Mouse (Mus musculus): ENCODE measurements at regions not wholly inside any gene's neighbourhood (a gene's known extent, or its start where the extent isn't known, plus 50 kb on each side); places are given as distances from the start of the nearest gene placed in this dataset.

DNA sequence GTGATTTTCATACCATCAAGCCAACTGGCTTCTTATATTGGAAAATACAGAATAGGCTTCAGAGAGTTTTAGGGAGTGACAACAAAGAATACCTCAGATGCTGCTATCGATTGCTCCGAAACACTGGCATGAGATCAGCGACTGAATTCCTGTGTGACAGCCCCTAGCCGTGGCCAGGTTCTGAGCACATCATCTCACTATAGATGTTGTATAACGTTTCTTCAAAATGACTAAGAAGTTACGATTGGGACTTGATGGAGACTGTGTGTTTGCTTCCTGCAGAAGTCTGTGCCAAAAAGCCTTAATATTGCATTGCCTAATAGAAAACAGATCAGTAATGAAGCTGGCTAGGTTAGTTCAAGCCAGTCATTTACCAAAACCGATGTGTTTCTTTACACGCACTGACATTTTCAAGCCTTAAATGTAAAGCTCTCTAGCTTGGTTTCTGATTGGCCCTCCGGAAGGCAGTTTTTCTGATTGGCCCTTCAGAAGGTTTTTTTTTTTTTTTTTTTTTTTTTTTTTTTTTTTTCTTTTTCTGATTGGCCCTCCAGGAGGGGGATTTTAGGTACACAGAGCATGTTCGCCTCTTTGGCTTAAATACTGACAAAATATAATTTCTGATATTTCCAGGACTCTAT, 408.9 kb downstream of the Ttll7 start:
- DNase-seq (ENCODE audit: extremely low spot score, low spot score): no peak

DNA sequence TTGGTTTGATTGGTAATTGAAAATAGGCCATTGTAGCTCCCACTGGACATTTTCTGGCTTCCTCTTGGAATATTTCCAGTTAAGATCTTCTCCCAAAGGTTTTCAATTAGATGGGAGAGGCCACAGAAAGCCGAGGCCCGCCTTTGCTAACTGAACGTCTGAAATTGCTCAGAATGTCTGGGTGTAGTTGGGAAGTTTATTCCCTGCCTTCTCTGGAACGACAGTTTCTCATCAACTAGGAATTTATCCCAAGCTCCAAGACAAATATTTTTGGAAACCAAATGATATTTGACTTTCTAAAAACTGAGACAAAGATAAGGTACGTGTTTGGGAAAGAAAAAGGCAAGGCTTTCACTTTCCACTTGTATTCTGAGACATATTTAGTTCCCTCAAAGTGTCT, 414.4 kb downstream of the Ttll7 start:
- DNase-seq (ENCODE audit: extremely low spot score, low spot score): no peak

DNA sequence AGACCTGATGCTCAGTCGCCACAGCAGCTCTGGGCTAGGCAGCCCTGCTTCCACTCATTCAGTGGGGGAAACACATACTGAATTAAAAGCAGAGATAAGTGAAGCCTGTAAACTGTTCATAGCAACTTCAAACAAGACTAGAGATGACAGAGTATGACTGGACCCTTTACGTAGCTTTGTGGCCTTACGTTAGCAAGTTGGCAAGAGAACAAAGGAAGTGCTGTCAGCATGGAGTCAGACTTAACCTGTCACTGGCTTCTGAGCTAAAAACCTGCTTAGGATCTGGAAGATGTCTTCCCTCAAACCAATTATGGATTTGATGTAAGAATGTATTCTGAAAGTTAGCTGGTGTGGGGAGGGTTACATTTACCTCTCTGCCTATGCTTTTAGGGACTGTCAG, 421.3 kb downstream of the Ttll7 start:
- DNase-seq (ENCODE audit: extremely low spot score, low spot score): no peak

DNA sequence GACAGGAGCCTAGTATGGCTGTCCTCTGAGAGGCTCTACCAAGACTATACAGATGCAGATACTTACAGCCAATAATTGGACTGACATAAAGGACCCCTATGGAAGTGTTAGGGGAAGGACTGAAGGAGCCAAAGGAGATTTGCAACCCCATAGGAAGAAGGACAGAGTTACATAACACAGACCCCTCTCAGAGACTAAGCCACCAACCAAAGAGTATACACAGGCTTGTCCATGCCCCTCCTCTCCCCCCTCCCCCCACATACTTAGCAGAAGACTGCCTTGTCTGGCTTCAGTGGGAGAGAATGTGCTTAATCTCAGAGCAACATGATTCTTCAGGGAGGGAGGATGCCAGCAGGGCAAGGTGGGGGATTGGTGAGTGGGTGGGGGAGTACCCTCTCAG, 426.4 kb downstream of the Ttll7 start:
- no peak for DNase-seq (ENCODE audit: extremely low spot score, low spot score)

DNA sequence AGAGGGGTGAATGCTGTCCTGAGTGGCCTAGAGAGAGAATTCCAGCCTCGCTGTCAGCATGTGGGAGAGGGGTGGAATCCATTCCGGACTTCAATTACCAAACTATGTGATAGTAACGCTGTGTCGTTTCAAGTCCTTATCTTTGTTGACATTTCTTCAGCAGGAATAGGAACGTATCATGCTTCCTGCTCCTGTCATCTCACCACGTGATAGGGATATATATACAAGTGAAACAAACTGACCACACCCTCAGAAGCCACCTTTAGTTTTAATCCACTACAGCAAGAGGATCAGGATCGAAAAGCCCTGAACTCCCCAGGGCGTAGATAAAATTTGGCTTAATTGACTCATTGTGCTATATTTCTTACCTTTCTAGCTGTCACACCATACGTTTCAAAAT, 431.6 kb downstream of the Ttll7 start:
- no peak for DNase-seq (ENCODE audit: extremely low spot score, low spot score)

DNA sequence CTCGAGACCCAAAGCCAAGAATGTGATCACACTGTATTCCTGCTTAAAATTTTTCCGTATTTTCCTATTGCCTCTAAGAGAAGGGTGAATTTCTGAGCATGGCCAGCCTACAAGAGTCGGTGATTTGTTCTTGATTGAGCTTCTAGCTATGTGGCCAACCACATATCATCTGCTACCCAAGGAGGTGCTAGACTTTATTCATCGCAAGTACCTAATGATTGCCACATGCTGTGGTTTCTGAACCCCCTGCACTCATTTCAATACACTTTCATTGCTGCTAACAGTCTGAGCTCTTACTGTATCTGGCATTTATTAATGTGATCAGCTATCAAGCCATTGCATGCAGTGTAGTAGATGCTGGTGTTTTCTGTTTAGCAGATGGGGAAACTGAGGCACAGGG, 432.2 kb downstream of the Ttll7 start:
- no peak for DNase-seq (ENCODE audit: extremely low spot score, low spot score)

DNA sequence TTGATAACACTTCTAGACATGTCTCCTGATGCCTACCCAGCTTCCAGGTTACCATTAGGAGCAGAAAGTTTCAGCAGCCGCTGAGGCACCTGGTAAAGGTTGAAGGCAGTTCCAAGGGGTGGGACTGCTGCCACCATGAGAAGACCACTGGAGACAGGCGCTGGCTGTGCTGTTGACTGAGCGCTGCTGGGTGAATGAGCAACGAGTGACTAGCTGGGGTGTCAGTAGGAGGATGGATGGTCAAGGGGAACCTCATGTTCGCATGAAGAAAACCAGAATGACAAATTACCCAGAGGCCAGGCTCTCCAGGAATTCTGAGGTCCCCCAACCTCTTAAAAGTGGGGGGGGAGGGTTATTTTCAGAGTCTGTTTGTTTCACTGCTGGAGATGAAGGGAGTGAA, 433.3 kb downstream of the Ttll7 start:
- DNase-seq (ENCODE audit: extremely low spot score, low spot score): peak; percentile 22

DNA sequence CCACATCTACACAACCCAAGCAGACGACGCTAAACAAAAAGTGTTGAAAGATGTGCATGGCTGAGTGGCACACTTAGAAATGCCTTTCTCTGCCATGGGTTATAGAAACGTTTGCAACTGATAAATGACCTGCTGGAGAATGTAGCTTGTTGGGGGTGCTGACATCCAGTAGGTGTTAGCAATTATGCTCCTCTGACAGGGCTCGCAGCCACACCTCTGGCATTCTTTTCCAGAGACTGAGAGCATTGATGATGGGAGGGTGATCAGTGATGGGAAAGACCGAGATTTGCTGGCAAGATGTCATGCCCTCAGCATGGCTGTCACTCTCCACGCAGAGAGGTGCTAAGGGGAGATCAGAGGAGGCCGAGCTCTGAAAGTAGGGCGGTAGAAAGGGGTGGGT, 435.3 kb downstream of the Ttll7 start:
- DNase-seq (ENCODE audit: extremely low spot score, low spot score): no peak

DNA sequence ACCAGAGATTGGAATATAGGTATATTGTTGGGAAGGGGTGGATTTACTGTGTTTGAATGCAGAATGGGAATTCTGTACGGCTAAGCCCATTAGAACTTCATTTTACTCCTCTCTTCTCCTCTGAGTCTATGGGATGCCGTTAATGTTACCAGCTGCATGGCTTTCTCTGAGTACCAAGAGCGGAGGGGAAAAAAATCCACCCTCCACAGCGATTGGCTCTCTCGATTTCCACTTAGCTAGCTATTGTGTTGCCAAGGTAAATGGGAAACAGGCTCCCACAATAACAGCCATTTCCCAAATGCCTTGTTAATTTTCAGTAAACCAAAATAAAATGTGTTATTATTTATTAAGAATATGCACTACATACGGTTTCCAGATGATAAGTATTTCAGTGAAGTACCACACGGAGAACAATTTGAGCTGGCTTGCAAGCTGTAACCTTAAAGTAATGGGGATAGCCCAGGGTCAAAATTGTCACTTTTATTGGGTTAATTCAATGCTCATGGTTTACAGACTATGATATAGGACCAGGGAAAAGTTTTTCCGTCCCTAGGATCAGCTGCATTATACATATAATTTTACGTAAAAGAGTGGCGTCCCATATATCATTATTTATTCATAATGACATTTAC, 439.6 kb downstream of the Ttll7 start:
- no peak for DNase-seq (ENCODE audit: extremely low spot score, low spot score)

DNA sequence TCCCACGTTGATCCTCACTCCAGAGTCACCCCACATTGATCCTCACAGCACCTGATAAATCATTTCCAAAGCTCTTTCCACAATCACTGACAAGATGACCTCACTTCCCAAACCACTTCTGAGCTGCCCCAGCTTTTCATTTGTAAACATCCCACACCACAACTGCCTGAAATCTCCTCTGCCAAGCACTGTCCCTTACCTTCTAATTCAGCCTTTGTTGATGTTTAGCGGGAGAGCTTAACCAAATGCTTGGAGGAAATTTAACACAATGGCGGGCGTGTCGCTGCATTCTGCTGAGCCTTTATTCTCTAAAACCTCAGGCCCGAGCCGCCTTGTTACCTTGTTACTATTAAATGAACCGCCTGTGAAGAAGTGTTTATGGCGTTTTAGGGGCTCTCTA, 445.9 kb downstream of the Ttll7 start:
- DNase-seq (ENCODE audit: extremely low spot score, low spot score): no peak

DNA sequence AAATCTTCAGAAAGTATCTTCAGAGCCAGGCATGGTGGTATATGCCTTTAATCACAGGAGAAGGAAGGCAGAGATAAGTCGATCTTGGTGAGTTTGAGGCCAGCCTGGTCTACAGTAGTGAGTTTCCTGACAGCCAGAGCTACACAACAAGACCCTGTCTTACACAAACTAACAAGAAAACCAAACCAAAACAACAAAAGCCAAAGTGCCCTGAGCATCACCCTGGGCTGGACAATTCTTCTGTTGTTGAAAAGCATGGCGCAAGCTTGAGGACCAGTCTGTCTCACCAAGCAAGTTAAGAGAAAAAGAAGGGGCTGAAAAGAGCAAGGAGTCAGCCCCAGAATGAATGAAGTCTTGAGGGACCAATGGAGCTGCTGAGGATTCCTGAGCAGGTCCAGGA, 473.4 kb downstream of the Ttll7 start:
- DNase-seq (ENCODE audit: extremely low spot score, low spot score): no peak

DNA sequence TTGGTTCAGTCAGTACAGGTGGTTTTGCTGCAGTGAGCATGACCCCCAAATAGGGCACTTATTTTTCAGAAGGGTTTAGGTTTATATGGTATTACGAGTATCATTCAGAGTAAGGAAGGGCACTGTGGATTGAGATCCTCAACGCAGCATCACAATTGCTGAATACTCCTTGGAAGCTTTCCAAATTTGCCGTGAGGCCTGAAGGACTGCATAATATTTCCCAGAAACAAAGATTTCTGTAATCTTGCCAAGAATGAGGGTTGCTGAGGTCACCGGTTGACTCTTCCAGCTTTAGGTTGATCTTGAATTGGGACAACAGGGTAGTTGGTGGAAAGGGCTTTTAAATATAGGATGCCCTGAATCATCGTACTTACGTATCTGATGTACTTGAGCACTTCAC, 482.1 kb downstream of the Ttll7 start:
- DNase-seq (ENCODE audit: extremely low spot score, low spot score): no peak

DNA sequence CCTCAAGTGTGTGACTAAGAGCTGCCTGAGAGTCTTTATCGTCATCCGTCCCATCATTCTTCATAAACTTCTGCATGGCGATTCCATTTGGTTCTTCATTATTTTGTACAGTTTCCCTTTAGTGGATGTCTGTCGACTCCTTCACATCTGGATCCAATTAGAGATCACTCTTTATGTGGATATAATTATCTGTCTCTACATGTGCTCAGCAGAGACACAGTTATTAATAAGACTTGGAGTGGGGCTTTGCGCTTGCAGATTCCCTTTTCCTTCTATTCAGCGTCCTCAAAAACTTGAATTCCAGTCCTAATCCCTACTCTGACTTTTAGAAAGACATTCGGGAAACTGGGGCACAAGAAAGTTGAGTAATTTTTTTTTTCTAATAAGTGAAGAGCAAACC, 483.1 kb downstream of the Ttll7 start:
- no peak for DNase-seq (ENCODE audit: extremely low spot score, low spot score)

DNA sequence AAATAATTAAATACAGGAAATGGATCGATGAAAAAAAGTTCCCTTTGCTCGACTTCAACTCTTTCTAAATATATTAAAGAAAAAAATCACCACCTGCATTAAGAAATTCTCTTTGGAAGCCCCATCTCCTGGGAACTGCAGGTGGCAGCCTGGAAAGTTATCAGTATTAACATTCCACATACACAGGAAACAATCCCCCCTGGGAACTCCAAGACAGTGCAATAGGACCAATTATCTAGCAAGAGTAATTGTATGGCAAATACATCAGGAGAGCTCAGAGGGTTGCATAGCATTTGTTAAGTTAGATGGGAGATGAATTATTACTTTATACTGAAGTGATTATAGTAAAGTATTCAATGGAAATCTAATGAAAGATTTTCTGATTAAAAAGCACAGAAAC, 487.3 kb downstream of the Ttll7 start:
- DNase-seq (ENCODE audit: extremely low spot score, low spot score): no peak

DNA sequence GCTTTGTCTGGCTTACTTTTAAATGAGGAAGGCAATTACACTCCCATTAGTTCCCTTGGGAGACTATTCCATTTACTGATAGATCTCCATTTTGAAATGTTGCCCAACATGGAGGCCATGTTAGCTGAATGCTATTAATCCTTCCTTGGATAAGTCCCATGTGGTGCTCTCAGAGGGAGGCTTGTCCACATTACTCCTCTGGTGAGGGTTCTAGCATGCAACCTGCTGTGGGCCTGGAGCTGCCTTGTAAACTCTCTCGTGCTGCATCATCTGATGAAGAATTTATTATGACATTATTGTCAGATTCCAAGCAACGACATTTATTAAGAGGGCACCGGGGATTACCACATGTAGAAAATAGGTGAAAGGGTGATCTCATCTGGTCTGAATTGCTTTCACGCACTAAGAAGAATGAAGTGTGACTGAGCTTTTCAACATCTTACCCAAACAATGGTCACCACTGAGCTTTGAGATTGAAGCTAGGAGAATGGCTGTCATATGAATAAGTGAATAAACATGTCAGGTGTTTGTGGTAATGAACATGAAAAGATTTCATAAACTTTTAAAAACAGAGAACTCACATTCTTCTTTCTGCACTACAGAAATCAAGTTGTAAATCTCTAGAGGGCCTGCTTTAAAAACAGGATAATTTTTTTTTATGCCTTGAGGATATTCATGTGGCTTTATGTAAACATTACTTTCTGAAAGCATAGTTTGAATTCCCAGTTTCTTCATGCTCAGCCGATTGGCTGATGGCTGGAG, 495.3 kb downstream of the Ttll7 start:
- DNase-seq (ENCODE audit: extremely low spot score, low spot score): no peak

DNA sequence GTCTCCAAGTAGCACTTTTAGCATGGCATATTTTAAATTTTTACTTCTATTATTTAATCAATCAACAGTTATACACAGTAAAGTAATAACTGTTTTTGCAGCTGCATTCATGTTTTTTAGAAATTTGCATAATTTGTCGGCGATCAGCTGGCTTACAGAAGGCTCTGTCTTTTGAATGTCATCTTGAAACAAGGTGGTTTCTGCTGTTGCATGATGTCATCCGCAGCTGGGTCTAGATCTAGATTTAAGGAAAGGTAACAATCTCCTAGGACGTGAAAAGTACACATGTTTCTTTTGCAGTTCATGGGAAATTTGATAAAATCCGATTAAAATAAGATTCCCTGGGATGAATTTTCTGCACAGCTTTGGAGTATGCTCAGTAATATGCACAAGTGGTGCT, 534.9 kb downstream of the Ttll7 start:
- no peak for DNase-seq (ENCODE audit: extremely low spot score, low spot score)

DNA sequence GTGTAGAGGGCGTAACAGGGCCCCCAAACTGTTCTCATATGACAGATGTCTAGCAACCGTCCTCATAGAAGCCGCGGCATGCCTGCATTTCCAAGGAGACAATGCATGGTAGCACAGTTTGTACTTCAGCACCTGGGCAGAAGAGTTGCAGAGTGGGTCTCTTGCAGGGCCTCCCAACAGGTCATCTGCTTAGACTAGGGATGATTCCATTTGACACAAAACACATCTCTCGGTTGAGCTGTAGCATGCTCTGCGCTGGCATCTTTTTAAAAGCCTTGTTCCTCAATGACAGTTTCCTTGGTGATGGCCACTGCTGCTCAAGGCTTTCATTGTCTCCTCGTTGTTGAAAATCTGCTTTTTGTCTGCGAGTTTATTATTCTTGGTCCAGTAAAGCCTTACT, 546.1 kb downstream of the Ttll7 start:
- DNase-seq (ENCODE audit: extremely low spot score, low spot score): no peak

DNA sequence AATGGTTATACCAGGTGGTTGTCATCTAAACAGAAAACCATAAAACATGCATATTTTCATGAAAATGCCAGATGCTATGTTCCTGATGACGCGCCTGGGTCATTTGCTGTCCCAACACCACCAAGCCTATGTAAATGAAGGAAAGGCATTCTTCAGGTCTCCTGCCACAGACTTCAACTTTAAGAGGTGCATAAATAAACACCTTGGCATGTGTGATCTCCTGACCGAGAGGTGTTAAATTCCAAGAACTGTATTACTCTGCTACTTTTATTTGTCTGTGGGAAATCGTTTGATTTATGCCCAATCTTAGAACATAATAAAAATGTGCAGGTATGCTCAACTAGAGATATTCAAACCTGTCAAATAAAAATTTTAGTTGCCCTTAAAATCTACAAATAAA, 560.1 kb downstream of the Ttll7 start:
- no peak for DNase-seq (ENCODE audit: extremely low spot score, low spot score)

DNA sequence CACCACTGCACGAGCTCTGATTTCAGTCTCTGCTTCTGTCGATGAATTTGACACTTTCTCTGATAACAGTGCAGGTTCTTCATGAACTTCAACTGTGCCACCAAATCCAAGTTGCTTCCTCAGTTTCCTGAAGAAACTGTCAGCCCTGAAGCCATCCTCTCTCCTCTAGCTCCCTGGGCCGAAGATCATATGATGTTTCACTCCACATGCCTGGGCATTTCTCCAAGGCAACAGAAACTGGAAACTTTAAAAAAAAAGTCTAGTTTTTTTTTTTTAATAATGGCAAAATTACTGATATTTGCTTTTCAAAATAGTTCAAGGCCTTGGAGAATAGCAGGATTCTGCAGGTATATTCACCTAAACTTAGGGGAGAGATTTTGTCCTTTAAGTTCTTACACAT, 564.8 kb downstream of the Ttll7 start:
- no peak for DNase-seq (ENCODE audit: extremely low spot score, low spot score)

DNA sequence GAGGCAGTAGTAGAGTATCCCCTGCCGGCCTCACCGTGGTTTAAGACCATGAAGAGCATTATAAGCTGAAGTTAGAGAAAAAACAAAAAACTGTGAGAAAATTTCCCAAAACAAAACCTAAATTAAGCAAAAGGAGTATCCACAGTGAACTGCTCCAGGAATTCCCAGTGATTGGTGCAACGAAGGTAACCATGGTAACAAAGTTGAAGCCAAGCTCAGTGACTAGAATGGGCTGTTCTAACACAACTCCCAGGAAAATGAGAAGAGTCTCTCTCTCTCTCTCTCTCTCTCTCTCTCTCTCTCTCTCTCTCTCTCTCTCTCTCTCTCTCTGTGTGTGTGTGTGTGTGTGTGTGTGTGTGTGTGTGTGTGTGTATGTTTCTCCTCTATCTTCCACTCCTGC, 567.0 kb downstream of the Ttll7 start:
- DNase-seq (ENCODE audit: extremely low spot score, low spot score): no peak

DNA sequence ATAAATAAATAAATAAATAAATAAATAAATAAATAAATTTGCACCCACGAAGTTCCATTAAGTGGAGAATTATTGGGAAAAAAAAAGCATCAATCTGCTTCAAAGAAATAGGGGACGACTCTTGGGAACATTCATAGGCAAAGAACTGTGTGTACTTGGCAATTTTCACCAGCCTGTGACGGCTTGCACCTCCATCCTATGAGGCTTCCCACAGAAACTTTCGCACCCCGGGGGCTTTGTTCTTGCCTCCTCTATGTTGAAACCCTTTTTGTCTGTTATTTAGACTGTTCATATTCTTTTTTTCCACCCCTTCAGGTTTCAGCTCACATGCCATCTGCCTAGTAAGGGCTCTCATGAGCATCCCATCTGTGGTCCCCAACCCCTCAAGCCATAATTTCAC, 570.0 kb downstream of the Ttll7 start:
- DNase-seq (ENCODE audit: extremely low spot score, low spot score): no peak

DNA sequence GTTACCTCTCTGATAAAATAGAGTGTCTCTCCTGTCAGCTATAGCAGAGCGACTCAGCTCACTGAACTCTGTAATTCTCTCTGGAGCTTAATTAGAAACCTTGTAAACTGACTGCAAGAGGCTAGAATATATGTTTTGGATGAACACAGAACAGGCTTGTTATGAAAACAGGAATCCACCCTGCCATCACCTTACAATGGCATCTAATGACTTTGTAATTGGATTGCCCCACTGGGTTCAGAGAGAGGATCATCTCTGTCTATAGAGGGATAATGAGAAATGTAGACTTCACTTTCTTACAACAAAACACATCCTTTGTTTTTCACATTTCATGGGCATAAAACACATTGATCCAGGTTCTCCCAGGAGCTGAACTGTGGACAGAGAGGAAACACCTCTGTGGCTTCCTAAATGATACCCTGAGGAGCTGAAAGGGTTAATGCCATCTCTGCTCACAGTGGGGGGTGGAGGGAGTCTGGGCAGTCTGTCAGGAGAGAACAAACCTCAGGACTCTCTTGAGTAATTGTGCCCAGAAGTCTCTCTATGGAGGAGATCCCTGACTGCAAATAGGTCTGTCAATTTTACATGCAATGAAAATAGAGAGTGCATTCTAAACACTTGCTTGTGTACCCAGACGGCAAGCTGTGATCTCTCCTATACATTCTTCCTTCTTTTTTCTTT, 571.9 kb downstream of the Ttll7 start:
- DNase-seq (ENCODE audit: extremely low spot score, low spot score): no peak
